Mouse (Mus musculus): Measurements from ENCODE around the gene Sorbs1. TPM values are rescaled to one million over a fixed set of nuclear protein-coding genes. Genes with fewer than 3 reads are reported as not detected.

The Sorbs1 gene
- total and polyA plus RNA-seq, 2 experiments from 2014 or later: 140 to 153 TPM

GRCm38 (mm10) chr19:40368517-40368916 lies 145.1 kb downstream of the Sorbs1 start:
- peak overlapping the region; percentile 97 for H3K27ac ChIP-seq (ENCODE audit: low read depth)
- peak; percentile 78 for ATAC-seq (ENCODE audit: insufficient read depth, low read depth)
- H3K9me3 ChIP-seq (replicated peaks; ENCODE audit: control insufficient read depth, low read length): no peaks in the 10 kb centered on the region
- H3K4me2 ChIP-seq (ENCODE audit: low read depth, low read length): no peak overlapping the region
- H3K4me3 ChIP-seq (ENCODE audit: low read depth, low read length): no peak overlapping the region
- 38% methylated on average over 2 of the region's 2 CpGs for WGBS
- peaks cover 65% of the 10 kb centered on the region for H3K36me3 ChIP-seq (replicated peaks; ENCODE audit: control insufficient read depth, insufficient read depth, low read length)
- H3K4me1 ChIP-seq (ENCODE audit: control insufficient read depth, insufficient read depth): peaks cover 65% of the 10 kb centered on the region
- no peak overlapping the region for H3K9ac ChIP-seq (replicated peaks; ENCODE audit: low read depth, low read length)
- DNase-seq (ENCODE audit: low spot score): peak; percentile 93
- no peaks in the 10 kb centered on the region for H3K27me3 ChIP-seq (ENCODE audit: control insufficient read depth, insufficient read depth, low read length)
- TF ChIP-seq EP300 (IDR thresholded peaks at IDR 0.05; ENCODE audit: low read depth): peak; percentile 99
- no peak for TF ChIP-seq CTCF (IDR thresholded peaks at IDR 0.05; ENCODE audit: low read depth)

DNA sequence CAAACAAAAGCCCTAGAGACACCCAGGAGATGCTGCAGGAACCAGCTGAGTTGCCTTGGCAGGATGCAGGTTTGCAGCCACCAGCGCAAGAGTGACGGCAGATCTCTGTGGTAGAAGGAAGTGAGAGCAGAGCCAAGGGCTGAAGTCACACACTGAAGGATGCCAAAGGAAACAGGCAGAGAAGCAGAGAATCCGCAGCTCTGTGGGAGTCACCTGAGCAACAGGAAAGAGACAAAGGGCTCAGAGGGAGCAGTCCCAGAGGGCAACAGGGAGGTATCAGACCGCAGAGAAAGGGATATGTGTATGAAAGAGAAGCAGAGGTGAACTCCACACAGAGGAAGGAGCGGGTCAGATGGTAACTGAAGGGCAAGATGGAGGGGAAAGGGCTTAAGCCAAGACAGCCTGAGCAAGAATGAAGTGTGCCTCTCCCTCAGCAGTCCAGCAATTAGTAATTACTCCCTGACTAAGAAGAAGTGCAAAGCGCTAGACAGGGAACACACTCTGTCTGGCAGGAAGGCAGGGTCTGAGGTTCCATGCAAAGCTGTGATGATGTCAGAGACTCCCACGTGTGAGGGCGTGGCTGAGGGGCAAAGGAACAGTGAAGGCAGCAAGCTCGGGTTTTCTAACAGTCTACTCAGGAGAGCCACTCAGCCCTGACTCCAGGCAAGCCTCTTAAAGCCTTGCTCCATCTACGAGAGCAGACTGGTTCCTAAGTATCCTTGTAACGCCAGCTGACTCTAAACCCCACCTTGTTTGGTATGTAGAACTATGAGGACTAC lies 147.2 kb downstream of the Sorbs1 start:
- H3K27ac ChIP-seq (ENCODE audit: low read depth): peak overlapping the region; percentile 97
- H3K4me3 ChIP-seq (ENCODE audit: low read depth, low read length): no peak overlapping the region
- DNase-seq (ENCODE audit: low spot score) (peak; percentile 85), ATAC-seq (ENCODE audit: insufficient read depth, low read depth) (peak; percentile 16)
- H3K9me3 ChIP-seq (replicated peaks; ENCODE audit: control insufficient read depth, low read length): no peaks in the 10 kb centered on the region
- H3K27me3 ChIP-seq (ENCODE audit: control insufficient read depth, insufficient read depth, low read length): no peaks in the 10 kb centered on the region
- 27% methylated on average over 11 of the region's 11 CpGs for WGBS
- 0 out of 2 replicates have a peak overlapping the region, but pooled peaks have one; percentile 7 for H3K9ac ChIP-seq (replicated peaks; ENCODE audit: low read depth, low read length)
- TF ChIP-seq EP300 (IDR thresholded peaks at IDR 0.05; ENCODE audit: low read depth): peak; percentile 87
- TF ChIP-seq CTCF (IDR thresholded peaks at IDR 0.05; ENCODE audit: low read depth): no peak
- peaks cover 66% of the 10 kb centered on the region for H3K36me3 ChIP-seq (replicated peaks; ENCODE audit: control insufficient read depth, insufficient read depth, low read length)
- 0 out of 2 replicates have a peak overlapping the region, but pooled peaks have one; percentile 13 for H3K4me2 ChIP-seq (ENCODE audit: low read depth, low read length)
- H3K4me1 ChIP-seq (ENCODE audit: control insufficient read depth, insufficient read depth): peaks cover 60% of the 10 kb centered on the region

DNA sequence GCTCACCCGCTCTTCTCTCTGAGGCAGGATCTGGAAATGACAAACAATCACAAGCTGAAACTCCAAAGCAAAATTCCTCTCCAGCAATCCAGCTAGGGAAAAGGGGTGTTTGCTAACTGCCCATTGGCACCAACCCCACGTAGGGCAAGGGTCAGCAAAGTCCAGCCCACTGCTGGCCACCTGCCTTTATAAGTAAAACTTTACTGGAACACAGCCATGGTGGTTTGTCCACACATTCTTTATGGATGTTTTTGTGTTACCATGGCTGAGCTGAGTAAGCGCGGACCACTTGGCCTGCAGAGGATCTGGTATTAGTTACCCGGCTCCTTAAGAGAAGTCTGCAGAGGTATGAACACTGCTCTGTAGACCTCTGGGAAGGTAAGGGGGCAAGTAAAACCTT lies 148.4 kb downstream of the Sorbs1 start:
- Histone ChIP-seq H3K9me3 (replicated peaks; ENCODE audit: control insufficient read depth, low read length) (no peaks in the 10 kb centered on the region), H3K4me1 (ENCODE audit: control insufficient read depth, insufficient read depth) (peaks cover 51% of the 10 kb centered on the region), H3K27me3 (ENCODE audit: control insufficient read depth, insufficient read depth, low read length) (no peaks in the 10 kb centered on the region), H3K4me3 (ENCODE audit: low read depth, low read length) (no peak overlapping the region), H3K4me2 (ENCODE audit: low read depth, low read length) (no peak overlapping the region), H3K36me3 (replicated peaks; ENCODE audit: control insufficient read depth, insufficient read depth, low read length) (peaks cover 78% of the 10 kb centered on the region), H3K9ac (replicated peaks; ENCODE audit: low read depth, low read length) (no peak overlapping the region), H3K27ac (ENCODE audit: low read depth) (peak overlapping the region; percentile 97)
- no peak for ATAC-seq (ENCODE audit: insufficient read depth, low read depth)
- no peak for DNase-seq (ENCODE audit: low spot score)
- TF ChIP-seq CTCF (IDR thresholded peaks at IDR 0.05; ENCODE audit: low read depth) (no peak), EP300 (IDR thresholded peaks at IDR 0.05; ENCODE audit: low read depth) (no peak)
- WGBS: 53% methylated on average over 5 of the region's 5 CpGs

DNA sequence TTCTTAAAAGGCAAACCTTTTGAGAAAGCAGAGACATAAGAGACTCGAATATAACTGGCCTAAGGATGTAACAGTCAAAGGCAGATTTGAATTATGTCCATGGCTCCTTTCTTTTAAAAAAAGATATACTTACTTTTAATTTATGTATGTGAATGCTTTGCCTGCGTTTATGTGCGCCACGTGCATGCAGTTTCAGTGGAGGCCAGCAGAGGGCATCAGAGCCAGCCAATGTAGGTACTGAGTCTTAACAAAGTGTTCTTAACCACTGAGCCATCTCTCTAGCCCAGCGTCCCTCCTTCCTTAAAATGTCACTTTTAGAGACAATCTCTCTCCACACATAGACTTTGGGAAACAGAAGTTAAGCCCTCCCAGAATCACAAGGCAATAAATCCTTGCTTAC lies 150.1 kb downstream of the Sorbs1 start:
- ATAC-seq (ENCODE audit: insufficient read depth, low read depth): no peak
- Histone ChIP-seq H3K4me1 (ENCODE audit: control insufficient read depth, insufficient read depth) (peaks cover 36% of the 10 kb centered on the region), H3K4me2 (ENCODE audit: low read depth, low read length) (no peak overlapping the region), H3K36me3 (replicated peaks; ENCODE audit: control insufficient read depth, insufficient read depth, low read length) (peaks cover 82% of the 10 kb centered on the region), H3K27ac (ENCODE audit: low read depth) (no peak overlapping the region), H3K4me3 (ENCODE audit: low read depth, low read length) (no peak overlapping the region), H3K9me3 (replicated peaks; ENCODE audit: control insufficient read depth, low read length) (no peaks in the 10 kb centered on the region), H3K27me3 (ENCODE audit: control insufficient read depth, insufficient read depth, low read length) (no peaks in the 10 kb centered on the region), H3K9ac (replicated peaks; ENCODE audit: low read depth, low read length) (no peak overlapping the region)
- TF ChIP-seq CTCF (IDR thresholded peaks at IDR 0.05; ENCODE audit: low read depth) (peak; percentile 45), EP300 (IDR thresholded peaks at IDR 0.05; ENCODE audit: low read depth) (no peak)
- DNase-seq (ENCODE audit: low spot score): no peak
- 96% methylated on average over 5 of the region's 5 CpGs for WGBS

DNA sequence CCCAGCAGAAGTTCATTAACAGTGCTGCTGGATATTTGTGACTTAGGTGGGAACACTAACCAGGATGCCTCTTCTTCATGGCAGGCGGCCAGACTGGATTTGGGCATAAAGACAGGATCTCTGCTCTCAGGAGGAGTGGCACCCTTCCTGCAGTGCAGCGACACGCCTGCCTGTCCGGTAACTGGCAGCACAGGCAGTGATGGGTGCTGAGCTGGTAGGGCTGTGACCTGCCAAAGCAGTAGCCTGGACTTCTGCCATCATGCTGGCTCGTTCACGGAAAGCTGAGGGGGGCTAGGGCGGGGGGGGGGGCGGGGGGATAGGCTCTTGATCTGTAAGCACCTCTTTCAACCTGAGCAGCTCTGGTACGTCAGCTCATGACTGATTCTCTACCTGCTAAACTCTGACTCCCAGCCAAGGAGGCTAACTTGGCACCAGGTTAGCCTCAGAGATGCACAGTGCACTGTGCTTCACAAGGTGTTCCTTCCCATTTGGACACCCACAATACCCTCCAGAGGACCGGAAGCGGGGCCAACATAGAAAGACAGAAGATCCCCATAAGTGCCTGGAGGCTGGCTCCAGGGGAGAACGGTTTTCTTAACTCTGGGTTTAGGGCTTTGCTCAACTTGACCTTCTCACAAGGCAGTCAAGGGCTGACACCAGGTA lies 151.2 kb downstream of the Sorbs1 start:
- Histone ChIP-seq H3K9me3 (replicated peaks; ENCODE audit: control insufficient read depth, low read length) (no peaks in the 10 kb centered on the region), H3K36me3 (replicated peaks; ENCODE audit: control insufficient read depth, insufficient read depth, low read length) (peaks cover 80% of the 10 kb centered on the region), H3K4me1 (ENCODE audit: control insufficient read depth, insufficient read depth) (peaks cover 28% of the 10 kb centered on the region), H3K27me3 (ENCODE audit: control insufficient read depth, insufficient read depth, low read length) (no peaks in the 10 kb centered on the region), H3K4me2 (ENCODE audit: low read depth, low read length) (no peak overlapping the region), H3K4me3 (ENCODE audit: low read depth, low read length) (no peak overlapping the region), H3K9ac (replicated peaks; ENCODE audit: low read depth, low read length) (no peak overlapping the region), H3K27ac (ENCODE audit: low read depth) (peak overlapping the region; percentile 22)
- TF ChIP-seq EP300 (IDR thresholded peaks at IDR 0.05; ENCODE audit: low read depth) (no peak), CTCF (IDR thresholded peaks at IDR 0.05; ENCODE audit: low read depth) (no peak; the same call in 1 of the 2 replicates)
- WGBS: 58% methylated on average over 12 of the region's 12 CpGs
- DNase-seq (ENCODE audit: low spot score): no peak
- ATAC-seq (ENCODE audit: insufficient read depth, low read depth): peak; percentile 39; the same call in 1 of the 2 replicates
